Mouse (Mus musculus): ENCODE data around the gene Usp20.

GRCm38 (mm10) chr2:30933032-30933431 lies 49.0 kb upstream of the Usp20 start:
- no peak for TF ChIP-seq CTCF (IDR thresholded peaks at IDR 0.05; ENCODE audit: low read depth)
- no peak for TF ChIP-seq EP300 (IDR thresholded peaks at IDR 0.05; ENCODE audit: low read depth)

Data from heart, postnatal 0 days (tissue).